Mouse (Mus musculus) kidney, postnatal 25 days (tissue): ENCODE measurements at regions not wholly inside any gene's neighbourhood (a gene's known extent, or its start where the extent isn't known, plus 50 kb on each side); places are given as distances from the start of the nearest gene placed in this dataset.
"Not testable (repeated sequence)": the region's sequence is repeated elsewhere in the genome, so short reads cannot be mapped to it uniquely, and the experiment has no call there.

Experiments used
- DNase-seq, 2 experiments: peaks; one replicate each; pipeline ENCODE4 v3.0.0; 2021; ENCODE audit warnings: mixed read lengths in 2 of 2

DNA sequence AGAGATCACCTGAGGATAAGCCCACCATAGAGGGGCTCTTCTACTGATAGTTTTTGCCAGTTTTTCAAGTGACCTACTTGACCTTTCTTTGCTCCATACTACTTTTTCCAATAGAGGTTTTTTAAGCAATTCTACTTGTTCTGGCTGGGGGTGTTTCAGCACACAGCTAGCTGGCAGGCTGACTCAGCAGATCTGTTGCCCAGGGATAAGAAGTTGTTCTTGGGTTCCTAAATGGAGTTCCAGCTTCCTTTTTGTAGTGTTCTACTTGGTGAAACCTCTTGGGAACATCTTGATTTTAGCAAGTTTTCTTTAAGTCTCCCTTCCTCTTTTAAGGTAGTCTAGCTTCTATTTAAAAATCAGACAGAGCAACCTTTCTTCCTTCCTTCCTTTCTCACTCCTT, 61.0 kb downstream of the 4930474N05Rik start:
- no peak for DNase-seq

DNA sequence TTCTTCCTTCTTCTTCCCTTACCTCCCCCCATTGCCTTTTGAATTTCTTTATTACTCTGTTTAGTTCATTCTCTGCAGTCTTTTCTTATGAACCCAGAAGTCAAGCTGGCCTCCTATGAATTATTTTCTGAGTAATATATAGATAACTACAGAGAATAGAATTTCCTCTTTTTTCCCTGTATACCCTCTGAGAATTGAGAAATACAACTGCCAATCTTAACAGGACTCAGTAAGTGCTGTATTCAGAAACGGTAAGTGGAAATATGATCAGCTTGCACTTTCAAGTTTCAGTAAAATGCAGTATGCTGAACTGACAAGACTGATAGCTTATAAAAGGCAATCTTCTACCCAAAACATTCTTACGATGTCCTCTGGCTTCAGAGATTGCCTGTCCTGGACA, 61.5 kb downstream of the 4930474N05Rik start:
- no peak for DNase-seq

DNA sequence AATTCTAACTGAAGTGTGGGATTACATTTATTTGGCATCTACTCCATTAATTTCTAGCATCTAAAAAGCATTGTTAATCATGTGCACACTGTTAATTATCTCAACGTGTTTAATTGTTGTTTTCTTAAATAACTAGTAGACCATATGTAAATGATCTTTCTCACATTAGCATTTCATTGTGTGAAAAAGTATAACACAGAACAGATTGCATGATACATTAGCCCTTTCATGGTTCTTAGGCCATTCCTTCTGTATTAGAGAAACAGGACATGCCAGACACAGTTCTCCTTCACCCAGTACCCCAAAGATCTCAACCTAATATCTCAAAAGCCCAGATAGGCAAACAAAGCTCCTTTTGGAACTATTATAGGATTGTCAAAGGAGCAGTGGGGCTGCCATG, 89.0 kb downstream of the 4930474N05Rik start:
- no peak for DNase-seq

DNA sequence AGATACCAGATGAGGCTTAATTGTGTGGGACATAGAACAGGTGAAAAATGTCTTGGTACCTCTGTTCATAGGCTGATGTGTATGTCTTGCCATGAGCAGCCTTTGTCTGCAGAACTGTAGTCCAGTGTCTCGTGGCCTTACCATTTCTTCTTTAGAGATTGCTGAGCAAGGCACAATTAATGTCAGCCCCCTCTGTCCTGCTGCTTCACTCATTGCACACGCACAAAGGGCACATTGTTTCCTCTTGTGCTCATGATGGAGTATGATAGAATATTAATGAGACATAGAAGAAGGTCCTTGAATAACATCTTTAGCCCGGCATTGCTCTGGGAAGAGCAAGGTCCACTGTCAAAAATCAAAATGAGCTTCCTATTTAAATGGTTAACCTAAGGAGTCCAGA, 101.8 kb downstream of the 4930474N05Rik start:
- DNase-seq = no peak

DNA sequence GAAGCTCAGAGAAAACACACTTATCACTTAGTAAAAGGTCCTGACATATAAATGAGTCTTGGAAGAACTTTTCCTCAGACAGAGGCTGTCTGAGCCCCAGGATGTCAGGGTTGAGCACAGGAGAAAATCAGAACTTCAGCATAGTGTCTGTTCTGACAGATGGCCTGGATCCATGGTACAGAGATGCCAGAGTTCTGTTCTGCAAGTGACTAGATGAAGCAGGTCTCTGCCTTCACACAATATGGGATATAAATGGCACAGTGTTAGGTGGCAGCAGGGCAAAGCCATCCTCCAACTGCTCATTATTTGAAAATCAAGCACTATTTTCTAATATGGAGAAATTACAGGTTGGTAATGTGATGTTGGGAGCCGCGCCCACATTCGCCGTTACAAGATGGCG, 103.7 kb downstream of the 4930474N05Rik start:
- DNase-seq = no peak

GRCm38 (mm10) chr14:36203855-36204254, 109.1 kb downstream of the 4930474N05Rik start:
- no peak for DNase-seq

DNA sequence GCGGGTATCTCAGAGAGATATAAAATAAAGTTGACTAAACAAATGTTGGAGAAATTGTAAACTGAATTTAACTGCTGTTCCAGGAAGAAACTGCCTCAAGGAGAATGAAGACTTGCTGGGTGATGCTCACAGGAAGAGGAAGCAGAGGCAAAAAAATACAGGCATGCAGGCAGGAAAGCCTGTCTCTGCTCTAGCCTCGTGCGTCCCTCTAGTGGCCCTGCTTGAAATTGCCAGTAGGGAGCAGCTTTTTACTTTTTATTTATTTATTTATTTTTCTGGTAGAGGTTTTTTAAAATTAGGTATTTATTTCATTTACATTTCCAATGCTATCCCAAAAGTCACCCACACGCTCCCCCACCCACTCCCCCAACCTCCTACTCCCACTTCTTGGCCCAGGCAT, 118.1 kb downstream of the 4930474N05Rik start:
- DNase-seq = peak in 1 of 2 experiments; percentile 56

DNA sequence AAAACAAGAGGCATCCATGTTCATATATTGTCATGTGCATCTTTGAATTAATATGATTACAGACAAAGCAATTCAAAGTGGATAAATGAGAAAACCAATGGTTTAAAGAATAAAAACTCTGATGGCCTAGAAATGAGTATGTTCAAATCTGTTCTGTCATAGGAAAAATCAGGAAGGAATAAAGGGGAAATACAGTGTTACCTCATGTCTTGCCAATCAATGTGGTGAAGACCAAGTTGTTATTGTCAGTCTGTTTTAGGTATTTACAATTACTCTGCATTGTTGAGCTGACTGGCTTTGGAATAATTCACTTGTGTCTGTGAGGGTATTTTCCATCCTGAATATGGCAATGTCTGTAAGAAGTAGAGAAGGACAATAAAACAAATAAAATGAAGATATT, 151.1 kb downstream of the 4930474N05Rik start:
- no peak for DNase-seq

GRCm38 (mm10) chr14:36262126-36262525, 167.4 kb downstream of the 4930474N05Rik start:
- DNase-seq = no peak

DNA sequence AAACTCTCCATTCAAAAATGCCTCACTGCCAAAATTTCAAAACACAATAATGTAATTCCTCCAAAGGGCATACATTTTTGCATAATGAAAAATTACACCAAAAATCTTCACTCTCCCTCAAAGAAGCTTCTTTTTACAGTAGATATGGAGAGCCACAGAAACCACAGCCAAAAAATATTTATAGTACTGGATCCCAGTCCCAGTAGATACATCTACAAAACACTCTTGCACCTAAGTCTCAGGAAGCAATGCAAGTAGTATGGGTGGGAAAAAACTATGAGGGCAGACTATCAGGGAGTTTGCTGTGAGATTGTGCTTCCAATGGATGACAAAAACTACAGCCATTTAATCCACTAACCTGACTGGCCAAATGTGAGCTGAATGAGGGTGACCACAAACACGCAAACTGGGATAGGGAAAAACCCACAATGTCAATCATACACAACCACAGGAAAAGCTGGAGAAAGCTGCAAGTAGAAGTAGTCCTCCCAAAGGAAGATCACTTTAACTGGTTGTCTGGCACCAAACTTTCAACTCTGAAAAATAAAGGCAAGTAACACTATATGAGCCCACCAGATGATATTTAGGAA, 189.2 kb downstream of the 4930474N05Rik start:
- no peak for DNase-seq

DNA sequence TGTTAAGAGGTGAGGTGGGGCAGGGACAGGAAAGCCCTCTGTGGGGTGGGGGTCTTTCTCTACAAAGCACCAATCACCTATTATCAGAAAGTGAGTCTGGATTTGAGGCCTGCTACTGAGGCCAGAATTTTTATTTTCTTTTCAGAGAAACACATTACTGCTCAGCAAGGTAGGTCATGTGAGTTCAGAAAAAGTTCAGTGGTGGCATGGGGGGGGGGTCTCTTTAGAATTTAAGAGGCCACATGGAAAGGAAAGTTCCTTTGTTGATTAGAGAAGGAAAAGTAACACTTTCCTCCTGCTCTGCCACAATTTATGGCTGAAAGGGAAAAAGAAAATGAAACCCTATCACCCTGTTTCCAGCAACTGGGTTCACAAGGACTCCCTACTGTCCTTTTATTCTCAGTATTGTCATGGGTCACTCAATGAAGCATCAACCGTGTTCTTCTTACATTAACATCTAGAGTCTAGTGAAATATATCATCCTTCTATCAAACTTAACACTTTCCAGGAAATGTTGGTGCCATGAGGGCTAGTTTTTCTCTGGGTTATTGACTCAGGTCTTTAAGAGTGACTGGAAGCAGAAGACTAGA, 194.1 kb downstream of the 4930474N05Rik start:
- DNase-seq = no peak

GRCm38 (mm10) chr14:36310324-36310723, 215.6 kb downstream of the 4930474N05Rik start:
- DNase-seq = no peak

DNA sequence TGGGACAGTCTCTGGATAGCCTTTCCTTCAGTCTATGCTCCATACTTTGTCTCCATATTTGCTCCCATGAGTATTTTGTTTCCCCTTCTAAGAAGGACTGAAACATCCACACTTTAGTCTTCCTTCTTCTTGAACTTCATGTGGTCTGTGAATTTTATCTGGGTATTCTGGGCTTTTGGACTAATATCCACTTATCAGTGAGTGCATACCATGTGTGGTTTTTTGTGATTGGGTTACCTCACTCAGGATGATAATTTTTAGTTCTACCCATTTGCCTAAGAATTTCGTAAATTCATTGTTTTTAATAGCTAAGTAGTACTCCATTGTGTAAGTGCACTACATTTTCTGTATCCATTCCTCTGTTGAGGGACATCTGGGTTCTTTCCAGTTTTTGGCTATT, 220.0 kb downstream of the 4930474N05Rik start:
- DNase-seq = not testable (repeated sequence)

- no peak for DNase-seq
These were observed 221.8 kb downstream of the 4930474N05Rik start for GRCm38 (mm10) chr14:36316418-36317111.

- DNase-seq = no peak
These were observed 233.7 kb downstream of the 4930474N05Rik start for GRCm38 (mm10) chr14:36328258-36328891.

GRCm38 (mm10) chr14:36340832-36341231, 246.1 kb downstream of the 4930474N05Rik start:
- DNase-seq = no peak
